Mouse (Mus musculus) G1E-ER4 (cell line): ENCODE results near the gene B4galt3. TPM values are rescaled to one million over a fixed set of nuclear protein-coding genes. Genes with fewer than 3 reads are reported as not detected.

Experiments used
- GATA1 ChIP-seq: IDR thresholded peaks from one replicate; pipeline ENCODE4 v1.8.0; 2012; ENCODE audit warnings: low read length, inconsistent platforms
- polyA plus RNA-seq: library from polyadenylated mRNA; stranded (reverse); fragments of >175 nt; gene quantifications from 2 replicates; pipeline ENCODE4 v1.2.3, GENCODE M21; 2012

Gene B4galt3
- polyA plus RNA-seq, 1 experiment = 32.7 TPM

- no peak for TF ChIP-seq GATA1
Measured at GRCm38 (mm10) chr1:171251594-171252324, 18.4 kb upstream of the B4galt3 start.

- no peak for TF ChIP-seq GATA1
Measured at GRCm38 (mm10) chr1:171252415-171252814, 17.7 kb upstream of the B4galt3 start.

GRCm38 (mm10) chr1:171256095-171256818, 13.9 kb upstream of the B4galt3 start:
- no peak for TF ChIP-seq GATA1

- TF ChIP-seq GATA1 = no peak
Measured at GRCm38 (mm10) chr1:171256937-171257548, 13.1 kb upstream of the B4galt3 start.

GRCm38 (mm10) chr1:171257781-171258180, 12.3 kb upstream of the B4galt3 start:
- no peak for TF ChIP-seq GATA1

GRCm38 (mm10) chr1:171258921-171259320, 11.2 kb upstream of the B4galt3 start:
- no peak for TF ChIP-seq GATA1

GRCm38 (mm10) chr1:171260316-171260715, 9.8 kb upstream of the B4galt3 start:
- no peak for TF ChIP-seq GATA1

- no peak for TF ChIP-seq GATA1
Measured at GRCm38 (mm10) chr1:171262594-171263130, 7.5 kb upstream of the B4galt3 start.

- no peak for TF ChIP-seq GATA1
Measured at GRCm38 (mm10) chr1:171263185-171263611, 6.9 kb upstream of the B4galt3 start.

- TF ChIP-seq GATA1 = no peak
Measured at GRCm38 (mm10) chr1:171263666-171264461, 6.3 kb upstream of the B4galt3 start.

- TF ChIP-seq GATA1 = no peak
Measured at GRCm38 (mm10) chr1:171265971-171266744, 4.0 kb upstream of the B4galt3 start.

GRCm38 (mm10) chr1:171268341-171268740, 1.8 kb upstream of the B4galt3 start:
- TF ChIP-seq GATA1 = no peak

- TF ChIP-seq GATA1 = no peak
Measured at GRCm38 (mm10) chr1:171270573-171270900, 409 bp downstream of the B4galt3 start.

GRCm38 (mm10) chr1:171271196-171271595, 1.1 kb downstream of the B4galt3 start:
- TF ChIP-seq GATA1 = no peak

- TF ChIP-seq GATA1 = no peak
Measured at GRCm38 (mm10) chr1:171271622-171272021, 1.5 kb downstream of the B4galt3 start.

GRCm38 (mm10) chr1:171272086-171272485, 2.0 kb downstream of the B4galt3 start:
- no peak for TF ChIP-seq GATA1
